Mouse (Mus musculus) limb, embryonic 13.5 days (tissue): ENCODE measurements around the gene Tacc2. TPM values are rescaled to one million over a fixed set of nuclear protein-coding genes. Genes with fewer than 3 reads are reported as not detected.

Source experiments
- ATAC-seq: fragments of 200-750 bp; cut with Nextera tagmentation; 2 replicates; pipeline ENCODE4 v1.8.0; 2017; ENCODE audit warnings: low read depth, moderate number of reproducible peaks, moderate TSS enrichment; ENCODE audit not compliant: low FRiP score
- H3K27ac ChIP-seq: fragments of 300-500 bp; sonication (generic); 2 replicates; pipeline ENCODE4 v1.5.1; 2015; ENCODE audit warnings: inconsistent platforms, mild to moderate bottlenecking, moderate library complexity
- H3K27me3 ChIP-seq: fragments of 300-500 bp; sonication (generic); 2 replicates; pipeline ENCODE4 v1.6.1; 2015; ENCODE audit warnings: mild to moderate bottlenecking, inconsistent platforms
- H3K36me3 ChIP-seq: fragments of 300-500 bp; sonication (generic); 2 replicates; pipeline ENCODE4 v1.6.1; 2015; ENCODE audit warnings: inconsistent platforms, mild to moderate bottlenecking, moderate library complexity
- H3K4me1 ChIP-seq: fragments of 300-500 bp; sonication (generic); 2 replicates; pipeline ENCODE4 v1.6.1; 2015; ENCODE audit warnings: inconsistent platforms
- H3K4me2 ChIP-seq: fragments of 300-500 bp; sonication (generic); replicated peaks from 2 replicates; pipeline ENCODE4 v1.6.1; 2015; ENCODE audit warnings: inconsistent platforms, mild to moderate bottlenecking, moderate library complexity
- H3K4me3 ChIP-seq: fragments of 300-500 bp; sonication (generic); 2 replicates; pipeline ENCODE4 v1.5.1; 2015; ENCODE audit warnings: moderate library complexity, mild to moderate bottlenecking, inconsistent platforms
- H3K9ac ChIP-seq: fragments of 300-500 bp; sonication (generic); 2 replicates; pipeline ENCODE4 v1.6.1; 2015; ENCODE audit warnings: mild to moderate bottlenecking, inconsistent platforms
- H3K9me3 ChIP-seq: fragments of 300-500 bp; sonication (generic); 2 replicates; pipeline ENCODE4 v1.6.1; 2016; ENCODE audit warnings: inconsistent platforms
- WGBS: fragments of 180-500 bp; shearing (Covaris S2); methylation state at CpG from one replicate; pipeline ENCODE4 v1.1.7; 2015; 5-methylcytosine and 5-hydroxymethylcytosine counted together
- polyA plus RNA-seq: library from polyadenylated mRNA; unstranded; fragments of >200 nt; fragmentation: Nextera tagmentation; extraction: Ambion mirVana; gene quantifications from 2 replicates; pipeline ENCODE4 v1.2.1, GENCODE M21; 2015

Gene Tacc2
- polyA plus RNA-seq, 1 experiment from 2014 or later, result 39.3 TPM

DNA sequence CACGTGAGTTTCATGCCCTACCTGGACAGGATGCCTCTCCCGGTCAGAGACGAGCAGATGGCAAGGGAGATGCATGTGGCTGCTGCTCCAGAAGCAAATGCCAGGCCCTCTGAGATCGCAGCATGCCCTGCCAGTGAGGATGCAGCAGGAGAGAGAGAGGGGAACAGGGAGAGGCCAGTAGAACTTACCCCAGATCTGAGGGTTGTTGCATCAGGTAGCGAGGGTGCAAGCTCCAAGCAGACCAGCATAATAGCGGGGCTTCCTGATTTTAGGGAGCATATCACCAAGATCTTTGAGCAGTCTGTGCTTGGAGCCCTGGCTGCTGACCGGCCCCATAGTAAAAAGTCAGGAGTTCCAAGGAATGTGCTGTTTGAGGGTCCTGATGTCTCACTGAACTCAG, 48.1 kb downstream of the Tacc2 start:
- Histone ChIP-seq H3K9me3 (no peaks in the 10 kb centered on the region), H3K36me3 (no peaks in the 10 kb centered on the region), H3K4me2 (no peak overlapping the region), H3K27me3 (peaks cover 6% of the 10 kb centered on the region; the same call in 1 of the 2 replicates), H3K4me3 (no peak overlapping the region), H3K4me1 (0 out of 2 replicates have a peak, but pooled peaks cover 5% of the 10 kb centered on the region), H3K9ac (no peak overlapping the region), H3K27ac (no peak overlapping the region)
- WGBS, result 77% methylated on average over 7 of the region's 7 CpGs
- ATAC-seq, result no peak

GRCm38 (mm10) chr7:130628601-130629000, 51.4 kb downstream of the Tacc2 start:
- no peaks in the 10 kb centered on the region for H3K36me3 ChIP-seq
- WGBS, result 45% methylated on average over 1 of the region's 1 CpGs
- H3K4me1 ChIP-seq, result peaks cover 9% of the 10 kb centered on the region
- no peak overlapping the region for H3K27ac ChIP-seq
- ATAC-seq, result no peak
- H3K4me3 ChIP-seq, result no peak overlapping the region
- H3K9me3 ChIP-seq, result no peaks in the 10 kb centered on the region
- H3K9ac ChIP-seq, result no peak overlapping the region
- H3K4me2 ChIP-seq, result no peak overlapping the region
- H3K27me3 ChIP-seq, result peaks cover 3% of the 10 kb centered on the region; the same call in 1 of the 2 replicates

GRCm38 (mm10) chr7:130629999-130630398, 52.8 kb downstream of the Tacc2 start:
- Histone ChIP-seq H3K4me2 (no peak overlapping the region), H3K4me3 (no peak overlapping the region), H3K4me1 (peaks cover 9% of the 10 kb centered on the region), H3K36me3 (no peaks in the 10 kb centered on the region), H3K27ac (no peak overlapping the region), H3K27me3 (no peaks in the 10 kb centered on the region), H3K9ac (no peak overlapping the region), H3K9me3 (no peaks in the 10 kb centered on the region)
- no peak for ATAC-seq
- 90% methylated on average over 7 of the region's 7 CpGs for WGBS

GRCm38 (mm10) chr7:130630956-130631355, 53.7 kb downstream of the Tacc2 start:
- no peak overlapping the region for H3K4me2 ChIP-seq
- 90% methylated on average over 3 of the region's 3 CpGs for WGBS
- no peak overlapping the region for H3K9ac ChIP-seq
- no peaks in the 10 kb centered on the region for H3K9me3 ChIP-seq
- H3K4me1 ChIP-seq, result peaks cover 13% of the 10 kb centered on the region
- no peaks in the 10 kb centered on the region for H3K27me3 ChIP-seq
- H3K27ac ChIP-seq, result no peak overlapping the region
- H3K4me3 ChIP-seq, result no peak overlapping the region
- no peak for ATAC-seq
- no peaks in the 10 kb centered on the region for H3K36me3 ChIP-seq

GRCm38 (mm10) chr7:130631553-130632378, 54.5 kb downstream of the Tacc2 start:
- ATAC-seq, result no peak
- H3K9ac ChIP-seq, result no peak overlapping the region
- peaks cover 13% of the 10 kb centered on the region for H3K4me1 ChIP-seq
- WGBS, result 64% methylated on average over 22 of the region's 22 CpGs
- no peaks in the 10 kb centered on the region for H3K36me3 ChIP-seq
- no peaks in the 10 kb centered on the region for H3K9me3 ChIP-seq
- H3K4me2 ChIP-seq, result no peak overlapping the region
- no peaks in the 10 kb centered on the region for H3K27me3 ChIP-seq
- H3K27ac ChIP-seq, result no peak overlapping the region
- H3K4me3 ChIP-seq, result no peak overlapping the region

- no peaks in the 10 kb centered on the region for H3K27me3 ChIP-seq
- H3K4me2 ChIP-seq, result no peak overlapping the region
- H3K4me3 ChIP-seq, result no peak overlapping the region
- H3K9me3 ChIP-seq, result no peaks in the 10 kb centered on the region
- H3K4me1 ChIP-seq, result peaks cover 19% of the 10 kb centered on the region
- H3K27ac ChIP-seq, result no peak overlapping the region
- no peak for ATAC-seq
- H3K9ac ChIP-seq, result no peak overlapping the region
- WGBS, result 91% methylated on average over 5 of the region's 5 CpGs
- no peaks in the 10 kb centered on the region for H3K36me3 ChIP-seq
Measured at GRCm38 (mm10) chr7:130632379-130632732, 55.1 kb downstream of the Tacc2 start.

- no peak overlapping the region for H3K4me3 ChIP-seq
- H3K4me2 ChIP-seq, result no peak overlapping the region
- H3K36me3 ChIP-seq, result no peaks in the 10 kb centered on the region
- ATAC-seq, result no peak
- H3K27me3 ChIP-seq, result no peaks in the 10 kb centered on the region
- H3K27ac ChIP-seq, result no peak overlapping the region
- H3K4me1 ChIP-seq, result peaks cover 30% of the 10 kb centered on the region
- no peak overlapping the region for H3K9ac ChIP-seq
- no peaks in the 10 kb centered on the region for H3K9me3 ChIP-seq
- 83% methylated on average over 4 of the region's 4 CpGs for WGBS
Measured at GRCm38 (mm10) chr7:130634259-130634871, 57.1 kb downstream of the Tacc2 start.

DNA sequence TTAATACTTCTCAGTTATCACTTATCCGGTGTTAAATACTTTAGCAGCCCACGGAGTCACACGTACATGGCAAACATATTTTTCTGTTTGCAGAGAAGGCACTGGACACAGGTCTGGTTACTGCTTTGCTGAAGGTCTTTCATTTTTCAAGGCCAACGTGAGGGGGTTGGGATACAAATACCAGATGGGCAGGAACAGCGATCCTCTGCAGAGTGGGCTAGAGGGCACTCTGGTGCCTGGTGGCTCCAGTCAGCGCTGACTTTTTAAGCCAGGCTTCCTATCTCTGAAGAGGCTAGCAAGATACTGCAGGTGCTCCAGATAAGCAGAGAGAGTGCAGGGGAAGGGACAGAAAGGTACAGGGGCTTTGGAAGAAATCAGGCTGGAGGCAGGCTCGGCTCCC, 58.0 kb downstream of the Tacc2 start:
- ATAC-seq, result no peak
- Histone ChIP-seq H3K4me1 (peaks cover 30% of the 10 kb centered on the region), H3K27me3 (no peaks in the 10 kb centered on the region), H3K4me3 (no peak overlapping the region), H3K9me3 (no peaks in the 10 kb centered on the region), H3K9ac (no peak overlapping the region), H3K27ac (no peak overlapping the region), H3K4me2 (no peak overlapping the region), H3K36me3 (no peaks in the 10 kb centered on the region)
- 43% methylated on average over 7 of the region's 7 CpGs for WGBS

GRCm38 (mm10) chr7:130636274-130636673, 59.0 kb downstream of the Tacc2 start:
- 76% methylated on average over 3 of the region's 3 CpGs for WGBS
- H3K27ac ChIP-seq, result no peak overlapping the region
- H3K27me3 ChIP-seq, result no peaks in the 10 kb centered on the region
- no peak for ATAC-seq
- no peak overlapping the region for H3K4me2 ChIP-seq
- no peaks in the 10 kb centered on the region for H3K36me3 ChIP-seq
- peaks cover 29% of the 10 kb centered on the region for H3K4me1 ChIP-seq
- no peak overlapping the region for H3K9ac ChIP-seq
- H3K9me3 ChIP-seq, result no peaks in the 10 kb centered on the region
- no peak overlapping the region for H3K4me3 ChIP-seq

DNA sequence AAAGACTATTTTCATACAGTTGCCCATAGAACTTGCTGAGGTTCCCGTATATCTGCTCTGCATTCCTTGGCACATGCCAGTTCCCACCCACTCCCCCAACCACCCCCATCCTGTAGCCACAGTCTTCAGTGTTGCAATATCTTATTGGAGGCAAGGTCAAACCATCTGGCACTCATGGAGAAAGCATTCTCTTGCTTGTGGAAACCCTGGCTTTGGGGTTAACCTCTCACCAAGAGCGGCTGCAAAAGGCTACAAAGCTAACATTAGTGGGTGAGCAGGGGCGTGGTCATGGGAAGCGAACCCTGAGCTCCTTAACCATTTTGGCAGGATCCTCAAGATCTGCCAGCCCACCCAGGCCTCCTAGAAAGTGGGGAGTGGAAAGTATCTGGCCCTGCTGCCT, 59.7 kb downstream of the Tacc2 start:
- peaks cover 23% of the 10 kb centered on the region for H3K4me1 ChIP-seq
- H3K4me2 ChIP-seq, result no peak overlapping the region
- no peak overlapping the region for H3K9ac ChIP-seq
- no peaks in the 10 kb centered on the region for H3K9me3 ChIP-seq
- no peak overlapping the region for H3K4me3 ChIP-seq
- no peaks in the 10 kb centered on the region for H3K27me3 ChIP-seq
- ATAC-seq, result no peak
- no peaks in the 10 kb centered on the region for H3K36me3 ChIP-seq
- WGBS, result 87% methylated on average over 4 of the region's 4 CpGs
- peak overlapping the region; percentile 63; the same call in 1 of the 2 replicates for H3K27ac ChIP-seq

GRCm38 (mm10) chr7:130637811-130638210, 60.6 kb downstream of the Tacc2 start:
- Histone ChIP-seq H3K9me3 (no peaks in the 10 kb centered on the region), H3K36me3 (no peaks in the 10 kb centered on the region), H3K27me3 (no peaks in the 10 kb centered on the region), H3K4me3 (no peak overlapping the region), H3K4me1 (peaks cover 21% of the 10 kb centered on the region), H3K4me2 (no peak overlapping the region), H3K27ac (peak overlapping the region; percentile 63), H3K9ac (no peak overlapping the region; the same call in 1 of the 2 replicates)
- 10% methylated on average over 6 of the region's 6 CpGs for whole genome bisulfite sequencing
- ATAC-seq, result no peak

GRCm38 (mm10) chr7:130640681-130641080, 63.4 kb downstream of the Tacc2 start:
- Histone ChIP-seq H3K4me1 (peaks cover 23% of the 10 kb centered on the region), H3K27me3 (no peaks in the 10 kb centered on the region), H3K4me2 (no peak overlapping the region), H3K27ac (no peak overlapping the region), H3K9ac (no peak overlapping the region), H3K4me3 (no peak overlapping the region), H3K36me3 (no peaks in the 10 kb centered on the region), H3K9me3 (no peaks in the 10 kb centered on the region)
- WGBS, result 81% methylated on average over 9 of the region's 9 CpGs
- no peak for ATAC-seq
